Mouse (Mus musculus) forebrain, embryonic 10.5 days (tissue): Measurements from ENCODE around the gene Lbp. TPM values are rescaled to one million over a fixed set of nuclear protein-coding genes. Genes with fewer than 3 reads are reported as not detected.

Experiments used
- DNase-seq: peaks from one replicate; pipeline ENCODE4 v3.0.0-alpha.2; 2017; ENCODE audit warnings: low spot score; ENCODE audit errors: extremely low spot score
- H3K27ac ChIP-seq: fragments of 300-500 bp; sonication (generic); 2 replicates; pipeline ENCODE4 v1.5.1; 2016; ENCODE audit warnings: mild to moderate bottlenecking
- H3K27me3 ChIP-seq: fragments of 300-500 bp; sonication (generic); 2 replicates; pipeline ENCODE4 v1.6.1; 2016; ENCODE audit warnings: mild to moderate bottlenecking; ENCODE audit not compliant: poor library complexity, severe bottlenecking
- H3K36me3 ChIP-seq: fragments of 300-500 bp; sonication (generic); replicated peaks from 2 replicates; pipeline ENCODE4 v1.6.1; 2016; ENCODE audit warnings: mild to moderate bottlenecking, moderate library complexity
- H3K4me1 ChIP-seq: fragments of 300-500 bp; sonication (generic); 2 replicates; pipeline ENCODE4 v1.6.1; 2016
- H3K4me3 ChIP-seq: fragments of 300-500 bp; sonication (generic); 2 replicates; pipeline ENCODE4 v1.5.1; 2016; ENCODE audit warnings: mild to moderate bottlenecking, moderate library complexity
- H3K9me3 ChIP-seq: fragments of 300-500 bp; sonication (generic); 2 replicates; pipeline ENCODE4 v1.6.1; 2016; ENCODE audit warnings: mild to moderate bottlenecking, moderate library complexity
- WGBS: fragments of 180-500 bp; shearing (Covaris S2); methylation state at CpG from one replicate; pipeline ENCODE4 v1.1.7; 2016; 5-methylcytosine and 5-hydroxymethylcytosine counted together
- polyA plus RNA-seq: library from polyadenylated mRNA; unstranded; fragments of >200 nt; fragmentation: Nextera tagmentation; extraction: Ambion mirVana; gene quantifications from 2 replicates; pipeline ENCODE4 v1.2.1, GENCODE M21; 2016

Lbp gene
- polyA plus RNA-seq: 1.9 and 2.0 TPM in 2 replicates

DNA sequence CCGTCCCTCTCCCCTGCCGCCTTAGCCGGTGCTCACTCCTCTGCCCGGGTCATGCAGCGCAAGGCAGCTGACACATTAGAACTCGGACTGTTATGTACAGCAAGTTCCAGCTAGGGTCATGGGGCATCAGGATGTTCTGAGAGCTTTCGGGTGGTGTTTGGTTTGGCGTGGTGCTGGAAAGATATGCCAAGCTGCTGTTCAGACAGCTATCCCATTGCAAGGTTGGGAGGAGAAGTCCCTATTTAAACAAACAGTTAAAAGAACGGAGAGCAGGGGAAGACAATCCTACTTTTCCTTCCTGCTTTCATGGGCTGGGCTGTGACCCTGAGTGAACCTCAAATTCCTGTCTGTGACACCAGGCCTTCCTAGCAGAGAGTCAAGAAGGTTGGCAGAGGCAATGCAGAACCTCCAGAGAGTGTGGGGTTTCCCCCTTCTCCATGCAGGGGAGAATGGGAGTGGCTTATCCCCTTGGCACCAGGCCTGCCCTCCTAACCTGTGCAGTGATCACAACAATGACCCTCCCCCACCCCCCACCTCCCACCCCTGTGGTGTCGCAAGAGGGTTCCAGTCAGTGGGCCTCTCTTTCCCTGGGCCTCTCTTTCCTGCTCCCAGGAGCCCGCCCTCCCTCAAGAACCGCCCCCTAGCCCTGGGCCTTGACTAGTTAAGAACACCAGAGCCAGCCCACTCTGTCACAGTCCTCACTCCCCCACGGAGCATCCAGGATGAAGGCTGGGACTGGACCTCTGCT lies at the start of gene Lbp:
Lbp (plus strand) TSS at position 546 of the 748 bp plus-strand sequence.
- Histone ChIP-seq H3K4me1 (peaks cover 13% of the 10 kb centered on the region), H3K27ac (peak within 1 kb of the TSS; percentile 74), H3K9me3 (no peaks in the 10 kb centered on the region), H3K36me3 (no peaks in the 10 kb centered on the region), H3K27me3 (no peaks in the 10 kb centered on the region), H3K4me3 (no peak within 1 kb of the TSS)
- WGBS: 48% methylated on average over 13 of the region's 13 CpGs
- no peak for DNase-seq

DNA sequence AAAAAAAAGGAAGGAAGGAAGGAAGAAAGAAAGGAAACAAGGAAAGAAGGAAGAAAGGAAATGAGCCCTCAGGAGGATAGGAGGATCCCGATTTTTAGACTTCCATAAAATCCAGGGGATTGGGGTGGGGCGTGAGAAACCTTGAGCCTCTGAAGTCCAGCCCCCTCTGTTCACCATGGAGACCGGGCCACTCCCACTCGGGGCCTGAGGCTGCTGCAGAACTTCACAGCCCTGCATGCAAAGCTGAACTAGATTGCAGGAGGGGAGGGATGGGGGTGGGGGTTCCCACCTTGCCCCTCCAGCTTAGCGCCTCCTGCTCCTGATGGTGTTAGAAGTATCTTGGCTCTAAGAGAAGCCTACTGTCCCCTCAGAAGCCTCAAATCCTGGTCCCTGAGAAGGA lies 49.4 kb upstream of the Lbp start:
- no peak overlapping the region for H3K4me3 ChIP-seq
- H3K4me1 ChIP-seq: peaks cover 32% of the 10 kb centered on the region
- DNase-seq: peak; percentile 34
- no peaks in the 10 kb centered on the region for H3K36me3 ChIP-seq
- 0 out of 2 replicates have a peak overlapping the region, but pooled peaks have one; percentile 40 for H3K27ac ChIP-seq
- 17% methylated on average over 5 of the region's 5 CpGs for WGBS
- H3K27me3 ChIP-seq: peaks cover 14% of the 10 kb centered on the region
- H3K9me3 ChIP-seq: no peaks in the 10 kb centered on the region

GRCm38 (mm10) chr2:158258005-158258418 lies 48.3 kb upstream of the Lbp start, which contains the start of gene Bpi:
Bpi (plus strand) TSS chr2:158258094.
- Histone ChIP-seq H3K36me3 (no peaks in the 10 kb centered on the region), H3K4me1 (peaks cover 31% of the 10 kb centered on the region), H3K27me3 (peaks cover 14% of the 10 kb centered on the region), H3K9me3 (no peaks in the 10 kb centered on the region), H3K27ac (0 out of 2 replicates have a peak within 1 kb of the TSS, but pooled peaks have one; percentile 40), H3K4me3 (no peak within 1 kb of the TSS)
- no peak for DNase-seq
- WGBS: 73% methylated on average over 18 of the region's 18 CpGs

GRCm38 (mm10) chr2:158258781-158259180 lies 47.5 kb upstream of the Lbp start:
- WGBS: 7% methylated on average over 12 of the region's 12 CpGs
- Histone ChIP-seq H3K4me1 (peaks cover 31% of the 10 kb centered on the region), H3K27me3 (peaks cover 14% of the 10 kb centered on the region), H3K27ac (no peak overlapping the region), H3K4me3 (no peak overlapping the region), H3K36me3 (no peaks in the 10 kb centered on the region), H3K9me3 (no peaks in the 10 kb centered on the region)
- peak; percentile 79 for DNase-seq

DNA sequence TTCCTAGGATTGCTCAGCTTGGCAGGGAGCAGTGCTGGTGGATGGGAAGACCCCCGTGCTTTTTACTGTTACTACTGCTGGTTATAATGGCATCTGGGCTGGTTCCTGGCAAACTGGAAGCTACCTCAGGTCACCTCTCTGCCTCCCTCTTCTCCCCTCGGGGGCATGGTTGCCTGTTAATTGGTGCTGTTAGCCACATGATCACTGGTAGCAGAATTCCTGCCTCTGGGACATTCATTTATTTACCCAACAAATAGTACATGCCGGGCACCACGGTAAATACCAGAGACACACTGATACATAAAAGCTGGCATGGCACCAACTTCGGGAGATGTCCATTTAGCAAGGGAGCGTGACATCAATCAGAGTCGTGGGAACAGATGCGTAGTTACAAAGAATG lies 46.8 kb upstream of the Lbp start:
- Histone ChIP-seq H3K4me1 (peaks cover 31% of the 10 kb centered on the region), H3K36me3 (no peaks in the 10 kb centered on the region), H3K4me3 (no peak overlapping the region), H3K9me3 (no peaks in the 10 kb centered on the region), H3K27me3 (peaks cover 14% of the 10 kb centered on the region), H3K27ac (no peak overlapping the region)
- no peak for DNase-seq
- 83% methylated on average over 8 of the region's 8 CpGs for WGBS

DNA sequence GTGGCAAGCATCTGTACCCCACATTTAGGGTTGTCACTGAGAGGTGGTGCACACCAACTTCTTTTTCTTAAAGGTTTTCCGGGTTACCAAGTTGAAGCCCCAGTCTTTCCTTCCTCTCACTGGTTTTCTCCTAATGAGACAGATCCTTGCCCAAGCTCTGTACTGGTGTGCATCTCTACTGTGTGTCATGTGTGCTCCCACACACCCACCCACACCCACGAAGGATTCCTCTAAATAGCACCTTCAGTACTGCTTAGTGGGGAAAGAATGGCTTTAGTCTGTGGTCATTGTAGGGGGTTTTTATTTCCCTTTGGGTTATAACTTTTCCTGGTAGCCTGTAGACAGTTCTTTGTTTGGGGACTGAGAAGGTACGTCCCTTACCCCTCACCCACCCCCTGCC lies 41.4 kb upstream of the Lbp start:
- Histone ChIP-seq H3K4me3 (no peak overlapping the region), H3K36me3 (no peaks in the 10 kb centered on the region), H3K4me1 (no peaks in the 10 kb centered on the region), H3K9me3 (no peaks in the 10 kb centered on the region), H3K27ac (no peak overlapping the region), H3K27me3 (no peaks in the 10 kb centered on the region)
- 81% methylated on average over 3 of the region's 3 CpGs for WGBS
- DNase-seq: no peak

- DNase-seq: no peak
- H3K27me3 ChIP-seq: no peaks in the 10 kb centered on the region
- WGBS: 78% methylated on average over 8 of the region's 8 CpGs
- H3K27ac ChIP-seq: no peak overlapping the region
- H3K4me3 ChIP-seq: no peak overlapping the region
- H3K9me3 ChIP-seq: no peaks in the 10 kb centered on the region
- H3K4me1 ChIP-seq: peaks cover 12% of the 10 kb centered on the region
- H3K36me3 ChIP-seq: no peaks in the 10 kb centered on the region
Measured at GRCm38 (mm10) chr2:158270017-158270416, 36.3 kb upstream of the Lbp start.

DNA sequence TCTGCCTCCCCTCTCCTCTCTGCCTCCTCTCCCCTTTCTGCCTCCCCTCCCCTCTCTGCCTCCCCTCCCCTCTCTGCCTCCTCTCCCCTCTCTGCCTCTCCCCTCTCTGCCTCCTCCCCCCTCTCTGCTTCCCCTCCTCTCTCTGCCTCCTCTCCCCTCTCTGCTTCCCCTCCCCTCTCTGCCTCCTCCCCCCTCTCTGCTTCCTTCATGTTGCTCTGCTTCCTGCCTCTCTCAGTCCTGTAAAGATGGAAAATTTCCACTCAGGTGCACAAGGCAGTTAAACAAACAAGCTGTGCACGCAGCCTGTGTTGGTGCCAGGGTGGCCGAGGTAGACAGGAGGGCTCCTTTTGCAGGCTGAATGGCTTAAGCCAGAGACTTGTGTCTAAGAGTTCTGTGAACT lies 32.6 kb upstream of the Lbp start:
- no peaks in the 10 kb centered on the region for H3K9me3 ChIP-seq
- WGBS: 44% methylated on average over 2 of the region's 2 CpGs
- H3K4me3 ChIP-seq: no peak overlapping the region
- no peaks in the 10 kb centered on the region for H3K36me3 ChIP-seq
- no peaks in the 10 kb centered on the region for H3K27me3 ChIP-seq
- peak overlapping the region; percentile 44 for H3K27ac ChIP-seq
- H3K4me1 ChIP-seq: peaks cover 22% of the 10 kb centered on the region
- DNase-seq: no peak

- Histone ChIP-seq H3K4me3 (no peak overlapping the region), H3K27me3 (no peaks in the 10 kb centered on the region), H3K27ac (no peak overlapping the region), H3K36me3 (no peaks in the 10 kb centered on the region), H3K4me1 (peaks cover 22% of the 10 kb centered on the region), H3K9me3 (no peaks in the 10 kb centered on the region)
- 88% methylated on average over 3 of the region's 3 CpGs for WGBS
- DNase-seq: no peak
Measured at GRCm38 (mm10) chr2:158275349-158275748, 30.9 kb upstream of the Lbp start.

DNA sequence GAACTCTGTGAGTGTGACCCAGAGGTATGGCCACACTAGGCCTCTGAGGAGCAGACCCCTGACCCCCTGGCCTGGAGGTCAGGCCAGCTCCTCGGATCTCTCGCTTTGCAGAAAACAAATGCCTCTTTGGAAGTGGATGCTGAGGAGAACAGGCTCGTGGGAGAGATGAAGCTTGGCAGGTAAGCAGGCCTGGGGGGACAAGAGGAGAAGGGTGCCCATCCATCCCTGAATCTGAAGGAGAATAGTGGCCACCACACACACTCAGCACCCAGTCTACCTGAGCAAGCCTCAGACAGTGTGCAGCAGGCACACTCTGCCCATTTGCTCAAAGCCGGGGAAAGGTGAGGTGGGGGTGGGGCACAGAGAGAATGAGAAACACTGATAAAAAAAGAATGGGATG lies 30.5 kb upstream of the Lbp start:
- no peak overlapping the region for H3K27ac ChIP-seq
- no peak for DNase-seq
- H3K4me1 ChIP-seq: peaks cover 22% of the 10 kb centered on the region
- H3K36me3 ChIP-seq: no peaks in the 10 kb centered on the region
- WGBS: 74% methylated on average over 4 of the region's 4 CpGs
- H3K27me3 ChIP-seq: no peaks in the 10 kb centered on the region
- no peaks in the 10 kb centered on the region for H3K9me3 ChIP-seq
- H3K4me3 ChIP-seq: no peak overlapping the region

DNA sequence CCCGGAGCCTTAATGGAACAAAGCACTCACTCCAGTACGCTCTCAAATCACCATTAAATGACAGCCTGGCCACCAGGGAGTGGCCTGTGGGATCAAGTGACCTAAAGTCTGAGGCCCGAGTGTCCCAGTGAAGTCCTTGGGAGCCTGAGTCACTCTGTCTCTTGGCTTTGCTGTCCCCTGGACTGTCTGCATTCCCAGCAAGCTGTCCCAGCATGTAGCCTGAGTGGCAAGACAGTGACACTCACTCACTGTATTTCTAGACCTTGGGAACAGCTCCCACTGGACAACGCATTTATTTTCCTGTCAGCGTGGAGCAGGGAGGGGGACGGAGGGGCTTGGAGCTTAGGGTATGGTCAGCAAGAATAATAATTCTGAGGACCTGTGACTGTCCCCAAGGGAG lies 29.8 kb upstream of the Lbp start:
- H3K36me3 ChIP-seq: no peaks in the 10 kb centered on the region
- peaks cover 27% of the 10 kb centered on the region for H3K4me1 ChIP-seq
- H3K4me3 ChIP-seq: no peak overlapping the region
- H3K27ac ChIP-seq: no peak overlapping the region
- no peak for DNase-seq
- 80% methylated on average over 6 of the region's 6 CpGs for WGBS
- H3K27me3 ChIP-seq: no peaks in the 10 kb centered on the region
- no peaks in the 10 kb centered on the region for H3K9me3 ChIP-seq

DNA sequence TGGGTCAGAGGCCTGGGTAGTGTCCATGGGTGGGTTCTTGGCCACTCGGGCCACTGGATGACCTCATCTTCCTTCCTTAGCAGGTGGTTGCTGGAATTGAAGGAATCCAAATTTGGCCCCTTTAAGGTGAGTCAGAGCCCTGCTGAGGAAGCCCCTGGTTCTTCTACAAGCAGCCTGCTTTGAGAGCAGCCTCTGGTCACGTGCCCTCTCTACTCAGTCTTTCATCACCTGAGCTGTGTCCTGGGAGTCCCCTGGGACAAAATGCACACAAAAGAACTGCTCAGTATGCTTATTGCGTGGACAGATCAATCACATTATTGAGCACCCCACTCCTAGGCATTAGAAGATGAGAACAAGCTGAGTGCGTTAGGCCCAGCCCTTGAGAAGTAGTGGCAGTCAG lies 29.4 kb upstream of the Lbp start:
- peaks cover 31% of the 10 kb centered on the region for H3K4me1 ChIP-seq
- no peaks in the 10 kb centered on the region for H3K9me3 ChIP-seq
- 85% methylated on average over 4 of the region's 4 CpGs for WGBS
- no peaks in the 10 kb centered on the region for H3K36me3 ChIP-seq
- no peak overlapping the region for H3K27ac ChIP-seq
- H3K4me3 ChIP-seq: no peak overlapping the region
- H3K27me3 ChIP-seq: 0 out of 2 replicates have a peak, but pooled peaks cover 2% of the 10 kb centered on the region
- no peak for DNase-seq

GRCm38 (mm10) chr2:158279656-158280055 lies 26.6 kb upstream of the Lbp start:
- no peak overlapping the region for H3K27ac ChIP-seq
- H3K9me3 ChIP-seq: no peaks in the 10 kb centered on the region
- peaks cover 6% of the 10 kb centered on the region; the same call in 1 of the 2 replicates for H3K27me3 ChIP-seq
- H3K4me3 ChIP-seq: no peak overlapping the region
- DNase-seq: no peak
- peaks cover 27% of the 10 kb centered on the region for H3K4me1 ChIP-seq
- 94% methylated on average over 4 of the region's 4 CpGs for WGBS
- H3K36me3 ChIP-seq: no peaks in the 10 kb centered on the region
